Mouse (Mus musculus) embryonic facial prominence, embryonic 14.5 days (tissue): ENCODE measurements around the gene Zfyve9. TPM values are rescaled to one million over a fixed set of nuclear protein-coding genes. Genes with fewer than 3 reads are reported as not detected.

Source experiments
- ATAC-seq: fragments of 200-750 bp; cut with Nextera tagmentation; 2 replicates; pipeline ENCODE4 v1.8.0; 2017; ENCODE audit warnings: low read depth, moderate number of reproducible peaks, moderate TSS enrichment
- DNase-seq: peaks from one replicate; pipeline ENCODE4 v3.0.0-alpha.2; 2015; ENCODE audit warnings: low spot score
- H3K27ac ChIP-seq: fragments of 300-500 bp; sonication (generic); replicated peaks from 2 replicates; pipeline ENCODE4 v1.5.1; 2014; ENCODE audit warnings: low read depth, mild to moderate bottlenecking, low read length, moderate library complexity
- H3K27me3 ChIP-seq: fragments of 300-500 bp; sonication (generic); replicated peaks from 2 replicates; pipeline ENCODE4 v1.6.1; 2014; ENCODE audit warnings: low read length; ENCODE audit not compliant: control insufficient read depth, insufficient read depth
- H3K36me3 ChIP-seq: fragments of 300-500 bp; sonication (generic); 2 replicates; pipeline ENCODE4 v1.6.1; 2014; ENCODE audit warnings: low read length, mixed read lengths; ENCODE audit not compliant: control insufficient read depth, insufficient read depth
- H3K4me1 ChIP-seq: fragments of 300-500 bp; sonication (generic); 2 replicates; pipeline ENCODE4 v1.6.1; 2014; ENCODE audit warnings: antibody characterized with exemption, low read length; ENCODE audit not compliant: control insufficient read depth, insufficient read depth
- H3K4me2 ChIP-seq: fragments of 300-500 bp; sonication (generic); 2 replicates; pipeline ENCODE4 v1.6.1; 2014; ENCODE audit warnings: low read depth, mild to moderate bottlenecking, low read length, moderate library complexity, mixed read lengths
- H3K4me3 ChIP-seq: fragments of 300-500 bp; sonication (generic); 2 replicates; pipeline ENCODE4 v1.5.1; 2014; ENCODE audit warnings: low read depth, mild to moderate bottlenecking, low read length
- H3K9ac ChIP-seq: fragments of 300-500 bp; sonication (generic); 2 replicates; pipeline ENCODE4 v1.6.1; 2014; ENCODE audit warnings: low read depth, mild to moderate bottlenecking, low read length, moderate library complexity, mixed read lengths
- H3K9me3 ChIP-seq: fragments of 300-500 bp; sonication (generic); 2 replicates; pipeline ENCODE4 v1.6.1; 2016; ENCODE audit warnings: low read length; ENCODE audit not compliant: control insufficient read depth
- WGBS: fragments of 180-500 bp; shearing (Covaris S2); extraction: QIAGEN DNeasy Blood & Tissue Kit; methylation state at CpG from one replicate; pipeline ENCODE4 v1.1.7; 2014; 5-methylcytosine and 5-hydroxymethylcytosine counted together
- polyA plus RNA-seq: library from polyadenylated mRNA; unstranded; fragments of >200 nt; fragmentation: Nextera tagmentation; extraction: Ambion mirVana; gene quantifications from 2 replicates; pipeline ENCODE4 v1.2.1, GENCODE M21; 2014

Zfyve9 gene
- polyA plus RNA-seq, 1 experiment from 2014 or later: 4.7 TPM

DNA sequence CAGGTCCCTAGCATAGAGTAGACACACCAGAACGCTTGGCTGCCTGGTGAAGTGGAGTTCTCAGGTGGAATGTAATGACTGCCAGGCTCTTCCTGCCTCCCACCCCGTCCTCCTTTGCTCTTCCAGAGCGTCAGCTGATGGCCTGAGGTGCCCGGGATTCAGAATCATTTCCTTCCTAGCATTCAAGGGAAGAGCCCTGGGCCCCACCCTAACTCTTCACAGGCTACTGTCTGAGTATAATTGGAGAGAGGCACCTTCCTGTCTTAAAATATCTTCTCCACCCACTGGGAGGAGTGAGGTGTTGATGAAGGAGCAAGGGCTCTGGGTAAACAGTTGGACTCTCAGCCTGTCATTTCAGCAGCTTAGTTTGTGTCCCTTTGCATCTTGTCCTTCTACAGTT lies 16.1 kb upstream of the Zfyve9 start:
- Histone ChIP-seq H3K27me3 (no peaks in the 10 kb centered on the region), H3K4me2 (no peak overlapping the region), H3K4me3 (no peak overlapping the region), H3K4me1 (no peaks in the 10 kb centered on the region), H3K9me3 (no peaks in the 10 kb centered on the region), H3K27ac (no peak overlapping the region), H3K9ac (no peak overlapping the region), H3K36me3 (no peaks in the 10 kb centered on the region)
- DNase-seq: no peak
- ATAC-seq: no peak
- 27% methylated on average over 4 of the region's 4 CpGs for WGBS

DNA sequence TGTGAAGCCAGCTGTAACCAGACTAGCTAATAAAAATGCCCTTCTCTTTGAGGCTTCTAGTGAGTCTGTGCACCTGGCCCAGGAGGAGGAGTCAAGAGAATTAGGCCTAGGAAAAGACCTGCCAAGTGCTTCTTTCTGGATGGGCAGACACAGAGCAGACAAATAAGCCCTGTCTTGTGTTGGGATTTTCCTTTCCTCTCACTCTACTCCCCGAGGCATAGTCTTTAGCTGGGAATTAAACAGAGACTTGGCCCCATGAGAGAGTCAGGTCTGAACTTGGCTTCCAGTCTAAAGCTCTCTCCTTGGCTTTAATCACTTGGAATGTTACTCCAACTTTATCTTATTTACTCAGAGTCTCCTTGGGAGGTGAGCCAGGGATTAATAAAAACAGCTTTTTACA lies 13.3 kb upstream of the Zfyve9 start:
- DNase-seq: peak; percentile 72
- H3K9me3 ChIP-seq: no peaks in the 10 kb centered on the region
- H3K4me2 ChIP-seq: no peak overlapping the region
- no peaks in the 10 kb centered on the region for H3K27me3 ChIP-seq
- H3K4me3 ChIP-seq: no peak overlapping the region
- peak; percentile 74; the same call in 1 of the 2 replicates for ATAC-seq
- H3K4me1 ChIP-seq: no peaks in the 10 kb centered on the region
- H3K9ac ChIP-seq: no peak overlapping the region
- WGBS: 47% methylated on average over 1 of the region's 1 CpGs
- H3K36me3 ChIP-seq: no peaks in the 10 kb centered on the region
- H3K27ac ChIP-seq: no peak overlapping the region

DNA sequence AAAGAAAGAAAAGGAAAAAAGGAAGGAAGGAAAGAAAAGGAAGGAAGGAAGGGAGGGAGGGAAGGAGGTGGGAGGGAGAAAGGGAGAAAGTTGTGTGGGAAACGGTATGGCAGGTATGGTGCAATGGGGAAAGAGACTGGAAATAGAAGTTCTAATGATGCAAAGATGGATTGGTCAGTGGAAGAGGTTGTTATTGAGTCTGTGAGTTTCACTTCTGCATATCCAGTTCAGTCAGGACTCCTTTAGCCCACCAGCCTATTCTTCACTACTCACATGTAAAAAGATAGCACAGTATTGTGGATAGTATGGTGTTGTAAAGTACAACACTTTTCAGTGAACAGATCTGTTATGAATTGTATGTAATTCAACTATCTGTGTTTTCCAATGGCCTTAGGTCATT lies 9.9 kb upstream of the Zfyve9 start:
- H3K9ac ChIP-seq: no peak overlapping the region
- no peaks in the 10 kb centered on the region for H3K36me3 ChIP-seq
- DNase-seq: no peak
- H3K27me3 ChIP-seq: no peaks in the 10 kb centered on the region
- H3K27ac ChIP-seq: no peak overlapping the region
- no peak overlapping the region for H3K4me3 ChIP-seq
- H3K4me2 ChIP-seq: no peak overlapping the region
- no peaks in the 10 kb centered on the region for H3K4me1 ChIP-seq
- no peaks in the 10 kb centered on the region for H3K9me3 ChIP-seq
- WGBS: 65% methylated on average over 1 of the region's 1 CpGs
- ATAC-seq: no peak

DNA sequence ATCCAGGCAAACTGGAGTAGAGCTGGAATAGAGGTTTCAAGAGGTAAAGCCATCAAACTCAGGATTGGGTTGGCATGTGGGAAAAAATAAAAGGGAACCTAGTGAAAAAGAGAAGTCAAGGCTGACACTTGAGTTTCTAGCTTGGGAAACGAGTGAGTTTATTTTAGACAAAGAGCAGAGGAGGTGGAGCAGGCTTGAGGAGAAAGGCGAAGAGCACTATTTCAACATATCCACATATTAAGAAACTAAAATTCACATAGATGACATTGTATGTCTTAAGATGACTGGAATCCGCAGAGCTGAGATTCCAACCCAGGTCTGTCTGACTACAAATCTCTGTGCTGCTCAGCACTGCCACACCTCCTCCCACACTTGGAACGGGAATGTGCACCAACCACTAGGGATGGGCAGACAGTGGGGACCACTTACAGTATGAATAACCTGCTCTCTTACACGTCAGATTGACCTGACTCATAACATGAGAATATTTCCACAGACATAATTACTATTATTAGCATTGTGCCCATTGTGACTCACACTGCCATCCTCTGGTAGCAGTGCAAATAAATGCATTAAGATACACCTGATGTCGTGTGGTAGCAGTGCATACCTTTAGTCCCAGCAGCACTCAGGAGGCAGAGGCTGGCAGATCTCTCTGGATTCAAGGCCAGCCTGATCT lies 8.8 kb upstream of the Zfyve9 start:
- no peak for ATAC-seq
- Histone ChIP-seq H3K4me1 (no peaks in the 10 kb centered on the region), H3K9me3 (no peaks in the 10 kb centered on the region), H3K27me3 (no peaks in the 10 kb centered on the region), H3K9ac (no peak overlapping the region), H3K4me2 (no peak overlapping the region), H3K27ac (no peak overlapping the region), H3K4me3 (no peak overlapping the region), H3K36me3 (no peaks in the 10 kb centered on the region)
- no peak for DNase-seq
- WGBS: 75% methylated on average over 6 of the region's 6 CpGs

GRCm38 (mm10) chr4:108782421-108783085 lies 2.0 kb upstream of the Zfyve9 start:
- Histone ChIP-seq H3K27ac (no peak overlapping the region), H3K9ac (no peak overlapping the region), H3K4me2 (no peak overlapping the region), H3K27me3 (no peaks in the 10 kb centered on the region), H3K4me1 (peaks cover 3% of the 10 kb centered on the region; the same call in 1 of the 2 replicates), H3K9me3 (no peaks in the 10 kb centered on the region), H3K4me3 (no peak overlapping the region), H3K36me3 (no peaks in the 10 kb centered on the region)
- DNase-seq: no peak
- 36% methylated on average over 8 of the region's 8 CpGs for WGBS
- ATAC-seq: no peak

DNA sequence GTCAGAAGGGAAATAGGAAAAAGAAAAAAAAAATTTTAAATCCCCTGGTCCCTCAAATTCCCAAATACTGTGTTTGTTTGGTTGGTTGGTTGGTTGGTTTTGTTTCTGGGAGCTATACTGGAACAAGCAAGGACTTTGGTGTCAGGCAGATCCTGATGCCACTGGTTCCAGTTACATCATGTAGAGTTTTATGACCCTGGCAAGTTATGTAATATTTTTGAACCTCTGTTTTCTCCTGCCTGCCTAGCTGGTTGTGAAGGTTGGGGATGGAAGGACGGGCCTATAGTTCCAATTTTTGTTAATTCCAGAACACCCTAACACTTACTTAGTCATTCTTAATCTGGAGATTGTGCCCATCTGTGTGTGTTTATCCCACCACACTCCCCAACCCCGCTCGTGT lies 998 bp upstream of the Zfyve9 start:
- no peaks in the 10 kb centered on the region for H3K36me3 ChIP-seq
- H3K4me3 ChIP-seq: peak overlapping the region; percentile 93; the same call in 1 of the 2 replicates
- H3K4me1 ChIP-seq: peaks cover 3% of the 10 kb centered on the region; the same call in 1 of the 2 replicates
- H3K27me3 ChIP-seq: no peaks in the 10 kb centered on the region
- H3K27ac ChIP-seq: no peak overlapping the region
- H3K4me2 ChIP-seq: 0 out of 2 replicates have a peak overlapping the region, but pooled peaks have one; percentile 56
- ATAC-seq (no peak), DNase-seq (no peak)
- WGBS: 38% methylated on average over 3 of the region's 3 CpGs
- no peak overlapping the region for H3K9ac ChIP-seq
- H3K9me3 ChIP-seq: no peaks in the 10 kb centered on the region

GRCm38 (mm10) chr4:108780864-108781205 lies 237 bp upstream of the Zfyve9 start:
- no peaks in the 10 kb centered on the region for H3K36me3 ChIP-seq
- H3K4me3 ChIP-seq: peak overlapping the region; percentile 93
- WGBS: 0% methylated on average over 15 of the region's 20 CpGs
- no peaks in the 10 kb centered on the region for H3K27me3 ChIP-seq
- peak overlapping the region; percentile 56 for H3K4me2 ChIP-seq
- H3K27ac ChIP-seq: peak overlapping the region; percentile 97
- ATAC-seq: no peak
- H3K4me1 ChIP-seq: peaks cover 3% of the 10 kb centered on the region; the same call in 1 of the 2 replicates
- H3K9ac ChIP-seq: peak overlapping the region; percentile 99
- H3K9me3 ChIP-seq: no peaks in the 10 kb centered on the region
- no peak for DNase-seq

GRCm38 (mm10) chr4:108779763-108780056 lies 888 bp downstream of the Zfyve9 start:
- DNase-seq: no peak
- no peaks in the 10 kb centered on the region for H3K27me3 ChIP-seq
- peak overlapping the region; percentile 99 for H3K9ac ChIP-seq
- H3K4me3 ChIP-seq: peak overlapping the region; percentile 93
- no peak for ATAC-seq
- H3K36me3 ChIP-seq: no peaks in the 10 kb centered on the region
- WGBS: 0% methylated on average over 7 of the region's 7 CpGs
- no peaks in the 10 kb centered on the region for H3K9me3 ChIP-seq
- H3K4me1 ChIP-seq: peaks cover 3% of the 10 kb centered on the region; the same call in 1 of the 2 replicates
- H3K27ac ChIP-seq: peak overlapping the region; percentile 97
- peak overlapping the region; percentile 56 for H3K4me2 ChIP-seq

GRCm38 (mm10) chr4:108768527-108768926 lies 12.1 kb downstream of the Zfyve9 start:
- no peaks in the 10 kb centered on the region for H3K36me3 ChIP-seq
- no peaks in the 10 kb centered on the region for H3K9me3 ChIP-seq
- no peak overlapping the region for H3K4me2 ChIP-seq
- no peaks in the 10 kb centered on the region for H3K4me1 ChIP-seq
- peak; percentile 57; the same call in 1 of the 2 replicates for ATAC-seq
- no peak overlapping the region for H3K9ac ChIP-seq
- no peak overlapping the region for H3K4me3 ChIP-seq
- no peaks in the 10 kb centered on the region for H3K27me3 ChIP-seq
- H3K27ac ChIP-seq: no peak overlapping the region
- DNase-seq: peak; percentile 43
